Mouse (Mus musculus) gastrocnemius, postnatal 36 days (tissue): Measurements from ENCODE around the gene Tex35. TPM values are rescaled to one million over a fixed set of nuclear protein-coding genes. Genes with fewer than 3 reads are reported as not detected.

ENCODE experiments used
- DNase-seq, 2 experiments: peaks; one replicate each; pipeline ENCODE4 v3.0.0; 2022
- intact Hi-C: fragments of 180-260 bp; cut with DNase I; formaldehyde crosslinking; loops from one replicate; pipeline ENCODE4 v1.15.1; 2025
- total RNA-seq, 2 experiments: library from RNA; stranded (reverse); gene quantifications; 2 replicates each; pipeline ENCODE4 v1.2.3; 2021

Gene Tex35
- total RNA-seq, 2 experiments from 2014 or later, result not detected

- DNase-seq, result no peak
- intact Hi-C loops, result no loop called here
These were observed 47.9 kb downstream of the Tex35 start for GRCm38 (mm10) chr1:157060441-157061135.

- intact Hi-C loops, result no loop called here
- DNase-seq, result no peak
These were observed 52.6 kb downstream of the Tex35 start for GRCm38 (mm10) chr1:157055901-157056300.

- intact Hi-C loops, result no loop called here
- no peak for DNase-seq
These were observed 53.1 kb downstream of the Tex35 start for GRCm38 (mm10) chr1:157055288-157055831.

- no peak for DNase-seq
- intact Hi-C loops, result no loop called here
These were observed 53.8 kb downstream of the Tex35 start for GRCm38 (mm10) chr1:157054659-157055058.

- intact Hi-C loops, result no loop called here
These were observed 58.6 kb downstream of the Tex35 start for GRCm38 (mm10) chr1:157049886-157050285.

More at GRCm38 (mm10) chr1:157049886-157050285, 58.6 kb downstream of the Tex35 start:
- DNase-seq, result no peak

Other genes starting within 250 kb of the Tex35 start
- 1 to 10 TPM; 1.3 to 2.9 TPM for gene Ralgps2, start 169.1 kb downstream of the Tex35 start, total RNA-seq